Mouse (Mus musculus) T-cell, adult 2 months (primary cell): ENCODE measurements around the gene Rtl3.

Experiments used
- DNase-seq: peaks from one replicate; pipeline ENCODE4 v3.0.0; 2022; ENCODE audit warnings: low spot score

Rtl3 gene

GRCm38 (mm10) chrX:106840409-106840808, at the start of gene Rtl3:
Rtl3 (minus strand) TSS chrX:106840644.
- no peak for DNase-seq

GRCm38 (mm10) chrX:106872315-106872714, 31.9 kb upstream of the Rtl3 start:
- no peak for DNase-seq

GRCm38 (mm10) chrX:106871894-106872293, 31.4 kb upstream of the Rtl3 start:
- DNase-seq: no peak

- no peak for DNase-seq
These were observed 31.0 kb upstream of the Rtl3 start for GRCm38 (mm10) chrX:106871426-106871825.

GRCm38 (mm10) chrX:106853523-106854300, 13.3 kb upstream of the Rtl3 start:
- DNase-seq: no peak

- DNase-seq: no peak
These were observed 853 bp downstream of the Rtl3 start for GRCm38 (mm10) chrX:106839591-106839990.

- DNase-seq: no peak
These were observed 9.9 kb downstream of the Rtl3 start for GRCm38 (mm10) chrX:106830494-106830893.

- no peak for DNase-seq
These were observed 30.8 kb downstream of the Rtl3 start for GRCm38 (mm10) chrX:106809560-106810226.

GRCm38 (mm10) chrX:106804387-106804786, 36.1 kb downstream of the Rtl3 start:
- no peak for DNase-seq

- DNase-seq: peak; percentile 0
These were observed 45.8 kb downstream of the Rtl3 start for GRCm38 (mm10) chrX:106794686-106795085.
